Mouse (Mus musculus) CH12.LX (cell line): ENCODE results near the gene Pla2g1b.

Experiments used
- CTCF ChIP-seq, 2 experiments: IDR thresholded peaks in 1 of 2; conservative IDR thresholded peaks in 1 of 2; 2 replicates each; pipeline ENCODE4 v1.5.1; 2011 to 2012; ENCODE audit warnings: low read depth in 2 of 2, low read length in 2 of 2, improper control_type of control experiment in 1 of 2, inconsistent platforms in 1 of 2, mild to moderate bottlenecking in 1 of 2, moderate library complexity in 1 of 2
- E2F4 ChIP-seq: IDR thresholded peaks from 2 replicates; pipeline ENCODE4 v1.6.1; 2011; ENCODE audit warnings: low read depth, low read length, improper control_type of control experiment; ENCODE audit not compliant: insufficient replicate concordance
- EP300 ChIP-seq: IDR thresholded peaks from 2 replicates; pipeline ENCODE4 v1.6.1; 2011; ENCODE audit warnings: low read length, improper control_type of control experiment
- IRF4 ChIP-seq: IDR thresholded peaks from 2 replicates; pipeline ENCODE4 v1.6.1; 2014; ENCODE audit warnings: low read depth, mild to moderate bottlenecking, inconsistent platforms, low read length, improper control_type of control experiment
- POLR2A ChIP-seq: IDR thresholded peaks from 2 replicates; pipeline ENCODE4 v1.6.1; 2011; ENCODE audit warnings: low read depth, mild to moderate bottlenecking, improper control_type of control experiment, low read length
- RAD21 ChIP-seq: IDR thresholded peaks from 2 replicates; pipeline ENCODE4 v1.6.1; 2011; ENCODE audit warnings: low read depth, mild to moderate bottlenecking, low read length, improper control_type of control experiment, moderate library complexity

- TF ChIP-seq CTCF (conservative IDR thresholded peaks at IDR 0.05 in 1 of 2, IDR thresholded peaks at IDR 0.05 in 1 of 2; ENCODE audit: low read depth in 2 of 2, low read length in 2 of 2) (no peak), RAD21 (no peak), EP300 (no peak), POLR2A (no peak), E2F4 (no peak), IRF4 (no peak)
Observed at GRCm38 (mm10) chr5:115436421-115437124, 29.5 kb upstream of the Pla2g1b start.
